Mouse (Mus musculus) intestine, embryonic 15.5 days (tissue): ENCODE measurements around the gene Slfn1. TPM values are rescaled to one million over a fixed set of nuclear protein-coding genes. Genes with fewer than 3 reads are reported as not detected.

ENCODE experiments used
- ATAC-seq: fragments of 200-750 bp; cut with Nextera tagmentation; 2 replicates; pipeline ENCODE4 v1.8.0; 2017; ENCODE audit warnings: moderate TSS enrichment, moderate library complexity
- H3K27ac ChIP-seq: fragments of 300-500 bp; sonication (generic); 2 replicates; pipeline ENCODE4 v1.5.1; 2015; ENCODE audit warnings: mild to moderate bottlenecking, inconsistent platforms
- H3K27me3 ChIP-seq: fragments of 300-500 bp; sonication (generic); replicated peaks from 2 replicates; pipeline ENCODE4 v1.6.1; 2015; ENCODE audit warnings: inconsistent platforms
- H3K36me3 ChIP-seq: fragments of 300-500 bp; sonication (generic); 2 replicates; pipeline ENCODE4 v1.6.1; 2015; ENCODE audit warnings: inconsistent platforms
- H3K4me1 ChIP-seq: fragments of 300-500 bp; sonication (generic); replicated peaks from 2 replicates; pipeline ENCODE4 v1.6.1; 2015; ENCODE audit warnings: inconsistent platforms
- H3K4me2 ChIP-seq: fragments of 300-500 bp; sonication (generic); replicated peaks from 2 replicates; pipeline ENCODE4 v1.6.1; 2015; ENCODE audit warnings: mild to moderate bottlenecking, inconsistent platforms
- H3K4me3 ChIP-seq: fragments of 300-500 bp; sonication (generic); replicated peaks from 2 replicates; pipeline ENCODE4 v1.5.1; 2015; ENCODE audit warnings: inconsistent platforms
- H3K9ac ChIP-seq: fragments of 300-500 bp; sonication (generic); 2 replicates; pipeline ENCODE4 v1.6.1; 2015; ENCODE audit warnings: inconsistent platforms
- H3K9me3 ChIP-seq: fragments of 300-500 bp; sonication (generic); 2 replicates; pipeline ENCODE4 v1.6.1; 2016; ENCODE audit warnings: inconsistent platforms
- WGBS: fragments of 180-500 bp; shearing (Covaris S2); methylation state at CpG from one replicate; pipeline ENCODE4 v1.1.7; 2015; 5-methylcytosine and 5-hydroxymethylcytosine counted together
- polyA plus RNA-seq: library from polyadenylated mRNA; unstranded; fragments of >200 nt; fragmentation: Nextera tagmentation; extraction: Ambion mirVana; gene quantifications from 2 replicates; pipeline ENCODE4 v1.2.1, GENCODE M21; 2015

Slfn1 gene
- polyA plus RNA-seq: 0.49 and 0.66 TPM in 2 replicates

DNA sequence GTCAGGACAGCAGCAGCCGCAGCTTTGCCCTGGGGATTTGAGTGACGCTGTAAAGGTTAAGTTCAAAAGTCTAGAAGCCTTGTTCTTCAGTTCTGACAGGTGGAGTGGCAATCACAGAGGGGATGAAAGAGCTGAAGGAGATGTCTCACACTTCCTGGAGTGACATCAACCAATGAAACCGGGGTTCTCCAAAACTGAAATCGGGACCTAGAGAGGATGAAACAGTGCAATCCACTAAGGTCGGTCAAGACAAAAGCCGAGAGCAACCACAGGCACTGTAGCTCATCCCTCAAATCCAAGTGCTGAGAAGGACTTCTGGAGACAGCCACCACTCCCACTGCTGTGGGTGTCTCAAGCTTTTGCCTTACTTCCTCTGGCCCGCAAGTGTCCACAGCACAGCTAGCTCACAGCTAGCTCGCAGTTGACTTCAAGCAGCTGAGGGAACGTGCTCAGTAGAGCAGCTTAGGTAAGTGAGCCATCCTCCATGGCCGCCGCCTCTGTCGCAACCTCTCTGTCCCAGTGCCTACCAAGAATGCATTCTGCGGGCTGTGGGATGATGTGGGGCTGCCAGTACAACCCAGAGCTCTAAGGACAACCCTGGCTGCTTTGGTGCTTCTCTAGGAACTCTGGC is at the start of gene Slfn1:
TSS of gene Slfn1 (plus strand) at position 253 of the 631 bp plus-strand sequence.
- H3K9me3 ChIP-seq: no peaks in the 10 kb centered on the region
- H3K36me3 ChIP-seq: no peaks in the 10 kb centered on the region
- no peak for ATAC-seq
- H3K27me3 ChIP-seq: no peaks in the 10 kb centered on the region
- H3K4me1 ChIP-seq: no peaks in the 10 kb centered on the region
- H3K4me3 ChIP-seq: no peak within 1 kb of the TSS
- WGBS: 86% methylated on average over 13 of the region's 13 CpGs
- no peak within 1 kb of the TSS for H3K4me2 ChIP-seq
- H3K9ac ChIP-seq: no peak within 1 kb of the TSS
- no peak within 1 kb of the TSS for H3K27ac ChIP-seq

DNA sequence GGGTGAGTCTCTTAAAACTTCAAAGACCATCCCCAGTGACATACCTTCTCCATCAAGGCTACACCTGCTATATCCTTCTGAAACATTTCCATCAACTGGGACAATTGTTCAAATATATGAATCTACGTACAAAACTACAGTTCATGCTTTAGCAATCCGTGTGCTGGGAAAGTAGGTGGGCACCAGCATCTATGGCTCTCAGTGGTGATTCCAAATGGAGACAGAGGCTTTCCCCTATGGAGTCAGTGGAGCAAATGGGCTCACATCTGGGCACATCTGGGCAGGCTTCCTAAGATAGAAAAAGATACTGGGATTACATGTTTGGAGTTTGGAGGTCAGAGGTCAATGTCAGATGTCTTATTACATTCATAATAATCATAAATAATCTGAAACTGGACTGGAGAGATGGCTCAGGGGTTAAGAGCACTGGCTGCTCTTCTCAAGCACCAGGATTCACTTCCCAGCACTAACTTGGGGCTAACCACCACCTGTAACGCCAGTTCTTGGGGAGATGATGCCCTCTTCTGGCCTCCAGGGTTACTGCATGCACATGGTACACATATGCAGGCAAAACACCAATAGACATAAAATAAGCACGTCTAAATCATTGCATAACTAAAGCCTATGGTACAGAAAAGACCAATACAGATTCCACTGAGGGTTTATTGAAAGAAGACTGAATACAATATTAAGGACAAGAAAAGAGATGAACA is 48.5 kb upstream of the Slfn1 start:
- H3K4me1 ChIP-seq: 0 out of 2 replicates have a peak, but pooled peaks cover 2% of the 10 kb centered on the region
- ATAC-seq: no peak
- H3K27me3 ChIP-seq: no peaks in the 10 kb centered on the region
- no peak overlapping the region for H3K4me2 ChIP-seq
- 76% methylated on average over 4 of the region's 4 CpGs for WGBS
- no peak overlapping the region for H3K27ac ChIP-seq
- H3K9ac ChIP-seq: no peak overlapping the region
- H3K9me3 ChIP-seq: 0 out of 2 replicates have a peak, but pooled peaks cover 3% of the 10 kb centered on the region
- H3K4me3 ChIP-seq: no peak overlapping the region
- no peaks in the 10 kb centered on the region for H3K36me3 ChIP-seq

DNA sequence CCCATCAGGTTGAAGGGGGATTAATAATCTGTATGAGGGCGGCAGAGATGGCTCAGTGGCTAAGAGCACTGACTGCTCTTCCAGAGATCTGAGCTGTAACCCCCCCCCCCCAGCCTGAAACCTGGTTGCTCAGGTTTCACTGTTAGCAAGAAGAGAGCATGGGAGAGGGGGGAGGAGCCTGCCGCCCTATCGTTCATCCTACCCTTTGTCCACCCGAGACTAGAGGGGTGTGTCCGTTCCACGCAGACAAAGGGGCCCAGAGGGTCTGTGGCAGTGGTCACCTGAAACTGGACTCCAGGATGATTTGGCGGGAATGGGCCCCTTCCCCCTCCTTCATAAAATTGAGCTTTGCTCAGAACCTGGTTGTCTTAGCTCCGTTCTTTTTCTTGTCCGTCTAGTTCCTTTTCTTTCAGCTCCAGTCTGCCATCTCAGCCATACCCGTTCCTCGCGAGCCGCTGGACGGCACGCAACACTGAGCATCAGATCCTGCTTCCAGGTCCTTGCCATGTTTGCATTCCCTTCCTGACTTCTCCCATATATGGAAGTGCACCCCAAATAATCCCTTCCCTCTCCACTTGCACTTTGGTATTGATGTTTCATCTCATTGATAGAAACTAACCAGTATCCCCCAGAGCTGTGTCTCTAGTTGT is 46.2 kb upstream of the Slfn1 start:
- H3K27me3 ChIP-seq: no peaks in the 10 kb centered on the region
- H3K36me3 ChIP-seq: no peaks in the 10 kb centered on the region
- H3K4me3 ChIP-seq: no peak overlapping the region
- no peak for ATAC-seq
- 83% methylated on average over 15 of the region's 15 CpGs for WGBS
- no peak overlapping the region for H3K4me2 ChIP-seq
- no peaks in the 10 kb centered on the region for H3K4me1 ChIP-seq
- 0 out of 2 replicates have a peak, but pooled peaks cover 3% of the 10 kb centered on the region for H3K9me3 ChIP-seq
- H3K9ac ChIP-seq: no peak overlapping the region
- H3K27ac ChIP-seq: no peak overlapping the region

DNA sequence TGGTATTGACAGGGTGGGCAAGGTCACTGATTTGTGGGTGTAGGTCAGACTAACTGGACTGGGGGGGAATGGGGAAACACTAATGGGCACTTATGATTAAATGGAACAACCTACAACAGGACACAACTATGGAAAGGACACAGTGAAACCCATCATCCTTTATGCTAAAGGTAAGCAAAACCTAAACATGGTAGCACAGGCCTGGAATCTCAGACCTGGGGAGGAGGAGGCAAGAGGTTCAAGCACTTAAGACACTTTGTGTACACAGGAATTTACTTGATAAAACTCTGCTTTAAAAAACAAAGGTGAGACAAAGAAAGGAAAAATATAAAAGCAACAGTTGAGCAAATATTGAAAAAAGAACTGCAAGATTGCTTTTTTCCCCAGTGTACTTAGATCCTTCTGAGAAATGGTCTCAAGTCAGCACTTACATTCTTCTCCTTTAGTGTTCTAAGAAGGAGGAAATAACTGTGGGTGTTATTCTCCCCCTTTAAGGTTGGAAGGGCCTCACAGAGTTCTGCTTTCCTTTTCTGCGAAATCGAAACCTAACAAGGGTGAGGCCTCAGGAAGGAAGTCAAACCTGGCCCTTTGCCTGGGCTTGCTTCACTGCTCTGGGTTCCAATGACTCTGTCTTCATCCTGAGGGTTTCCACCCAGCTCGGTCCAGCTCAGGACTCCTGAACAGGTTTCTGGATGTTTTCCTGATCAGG is 38.8 kb upstream of the Slfn1 start:
- Histone ChIP-seq H3K27ac (peak overlapping the region; percentile 38; the same call in 1 of the 2 replicates), H3K36me3 (no peaks in the 10 kb centered on the region), H3K4me1 (no peaks in the 10 kb centered on the region), H3K9me3 (no peaks in the 10 kb centered on the region), H3K4me3 (no peak overlapping the region), H3K9ac (no peak overlapping the region), H3K4me2 (no peak overlapping the region), H3K27me3 (no peaks in the 10 kb centered on the region)
- WGBS: 42% methylated on average over 3 of the region's 3 CpGs
- peak; percentile 93 for ATAC-seq

DNA sequence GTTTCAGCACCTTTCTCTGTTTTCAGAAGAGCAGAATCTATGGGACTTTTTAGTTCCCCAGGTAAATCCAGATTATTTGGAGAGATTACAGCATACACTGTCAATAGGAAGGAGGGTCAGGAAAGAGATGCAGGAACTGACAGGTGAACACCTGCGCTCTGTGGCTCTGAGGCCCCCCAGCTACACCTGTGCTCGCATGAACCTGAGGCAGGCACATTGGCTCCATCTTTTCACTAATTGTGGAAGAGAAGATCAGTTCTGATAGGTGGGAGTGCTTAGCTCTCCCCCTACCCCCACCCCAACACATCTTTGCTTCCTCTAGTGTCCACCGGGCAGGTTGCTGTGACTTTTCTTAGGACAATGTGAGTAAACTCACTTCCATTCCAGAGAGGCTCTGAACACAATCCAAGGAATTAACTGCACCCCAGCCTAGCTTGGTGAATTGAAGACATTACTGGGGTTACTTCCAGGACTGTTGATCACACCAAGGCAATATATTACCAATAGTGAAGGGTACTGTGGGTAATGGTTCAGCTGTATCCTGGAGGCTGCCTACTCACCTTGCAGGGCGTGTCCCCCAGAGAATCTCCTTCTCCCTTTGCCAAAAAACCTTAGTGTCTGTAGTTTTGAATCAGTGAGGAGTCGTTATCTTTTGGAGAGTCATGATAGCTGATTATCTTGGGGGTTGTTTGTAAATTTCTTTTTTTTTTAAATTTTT is 38.1 kb upstream of the Slfn1 start:
- no peak overlapping the region for H3K9ac ChIP-seq
- no peaks in the 10 kb centered on the region for H3K27me3 ChIP-seq
- ATAC-seq: peak; percentile 55; the same call in 1 of the 2 replicates
- no peaks in the 10 kb centered on the region for H3K36me3 ChIP-seq
- H3K27ac ChIP-seq: peak overlapping the region; percentile 38; the same call in 1 of the 2 replicates
- WGBS: 79% methylated on average over 5 of the region's 5 CpGs
- H3K4me3 ChIP-seq: no peak overlapping the region
- no peak overlapping the region for H3K4me2 ChIP-seq
- no peaks in the 10 kb centered on the region for H3K9me3 ChIP-seq
- no peaks in the 10 kb centered on the region for H3K4me1 ChIP-seq

DNA sequence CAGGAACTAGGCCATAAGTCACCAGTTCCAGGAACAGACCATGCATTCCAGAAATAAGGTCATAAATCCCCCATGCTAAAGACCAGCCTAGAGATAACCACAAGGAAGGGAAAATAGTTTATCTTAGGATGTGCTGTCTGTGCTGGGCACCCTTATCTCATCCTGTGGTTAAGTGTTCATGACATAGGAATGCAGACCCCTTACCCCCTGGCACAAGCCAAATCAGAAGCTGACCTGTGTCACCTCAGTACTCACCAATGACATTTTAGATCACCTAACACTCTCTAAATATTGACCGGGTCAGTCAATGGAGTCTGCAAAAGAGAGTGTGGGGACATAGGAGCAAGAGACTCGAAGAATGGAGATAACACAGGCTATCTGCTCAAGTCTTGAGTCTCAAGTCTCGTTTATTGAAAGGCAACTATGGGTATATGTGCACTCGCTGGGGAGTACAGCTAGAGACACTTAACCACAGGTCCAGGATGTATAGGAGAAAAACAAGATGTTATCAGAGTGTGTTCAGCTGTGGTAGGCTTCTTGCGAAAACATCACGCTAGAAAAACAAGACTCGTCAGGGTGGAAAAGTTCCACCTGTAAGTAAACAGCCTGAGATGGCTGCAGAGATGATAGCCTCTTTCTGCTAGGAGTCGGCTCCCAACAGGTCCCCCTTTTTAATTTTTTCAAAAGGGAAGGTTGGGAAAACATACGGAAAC is 37.0 kb upstream of the Slfn1 start:
- no peak overlapping the region for H3K27ac ChIP-seq
- H3K36me3 ChIP-seq: no peaks in the 10 kb centered on the region
- 58% methylated on average over 9 of the region's 9 CpGs for WGBS
- H3K27me3 ChIP-seq: no peaks in the 10 kb centered on the region
- no peak overlapping the region for H3K4me2 ChIP-seq
- no peak overlapping the region for H3K9ac ChIP-seq
- peak; percentile 69; the same call in 1 of the 2 replicates for ATAC-seq
- H3K9me3 ChIP-seq: no peaks in the 10 kb centered on the region
- H3K4me1 ChIP-seq: no peaks in the 10 kb centered on the region
- no peak overlapping the region for H3K4me3 ChIP-seq

DNA sequence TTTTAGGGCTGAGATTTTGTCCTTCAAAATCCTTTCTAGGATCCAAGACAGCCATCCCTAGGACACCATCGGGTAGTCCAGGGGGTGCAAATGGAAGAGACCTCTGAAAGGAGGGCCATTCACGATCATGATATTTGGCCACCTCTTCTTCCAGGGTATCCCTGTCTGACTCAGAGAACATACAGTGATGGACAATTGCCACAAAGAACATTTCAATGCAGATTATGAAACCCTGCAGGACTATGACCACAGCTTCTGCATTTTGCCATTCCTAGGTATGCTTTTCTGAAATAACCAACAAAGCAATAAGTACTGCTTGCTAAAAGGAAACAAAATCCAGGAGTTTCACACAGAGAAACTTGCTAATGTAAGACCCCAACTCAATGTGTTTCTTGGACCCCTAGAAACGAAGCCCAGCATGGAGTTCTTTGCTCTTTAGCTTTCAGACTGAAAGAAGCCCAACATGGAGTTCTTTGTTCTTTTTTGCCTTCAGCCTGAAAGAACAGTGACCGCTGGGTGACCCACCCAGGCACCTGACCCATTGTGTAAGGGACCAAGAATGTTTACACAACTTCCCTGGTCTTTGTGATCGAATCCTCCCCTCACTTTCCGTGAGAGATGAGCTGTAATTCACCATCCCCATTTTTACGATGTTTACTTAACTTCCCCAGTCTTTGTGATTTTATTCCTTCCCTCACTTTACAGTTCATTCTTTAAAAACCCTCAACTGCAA is 33.7 kb upstream of the Slfn1 start:
- H3K9me3 ChIP-seq: no peaks in the 10 kb centered on the region
- H3K27ac ChIP-seq: no peak overlapping the region
- H3K27me3 ChIP-seq: no peaks in the 10 kb centered on the region
- H3K36me3 ChIP-seq: no peaks in the 10 kb centered on the region
- no peak overlapping the region for H3K4me3 ChIP-seq
- no peak for ATAC-seq
- WGBS: 57% methylated on average over 7 of the region's 7 CpGs
- H3K4me1 ChIP-seq: no peaks in the 10 kb centered on the region
- H3K4me2 ChIP-seq: no peak overlapping the region
- no peak overlapping the region for H3K9ac ChIP-seq

DNA sequence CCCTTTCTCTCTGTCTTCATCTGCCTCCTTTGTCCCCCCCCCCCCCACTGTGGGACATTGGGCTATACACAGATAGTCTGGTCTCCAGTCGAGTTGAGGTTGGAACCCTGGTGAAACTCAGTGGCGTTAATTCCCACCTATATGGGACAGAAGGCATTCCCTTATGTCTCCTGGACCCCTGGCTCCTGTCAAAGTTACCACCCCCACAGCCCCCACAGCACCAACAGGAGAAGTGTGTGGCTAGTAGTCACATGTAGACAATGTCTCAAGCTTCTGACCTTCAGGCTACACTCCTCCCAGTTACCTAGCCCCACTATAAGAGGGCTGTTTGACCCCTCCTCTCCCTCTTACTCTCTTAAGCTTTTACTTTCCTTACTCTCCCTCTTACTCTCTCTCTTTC is 32.5 kb upstream of the Slfn1 start:
- Histone ChIP-seq H3K9ac (no peak overlapping the region), H3K4me2 (no peak overlapping the region), H3K27me3 (no peaks in the 10 kb centered on the region), H3K4me3 (no peak overlapping the region), H3K4me1 (no peaks in the 10 kb centered on the region), H3K27ac (no peak overlapping the region), H3K9me3 (no peaks in the 10 kb centered on the region), H3K36me3 (no peaks in the 10 kb centered on the region)
- WGBS: 92% methylated on average over 2 of the region's 2 CpGs
- ATAC-seq: no peak

DNA sequence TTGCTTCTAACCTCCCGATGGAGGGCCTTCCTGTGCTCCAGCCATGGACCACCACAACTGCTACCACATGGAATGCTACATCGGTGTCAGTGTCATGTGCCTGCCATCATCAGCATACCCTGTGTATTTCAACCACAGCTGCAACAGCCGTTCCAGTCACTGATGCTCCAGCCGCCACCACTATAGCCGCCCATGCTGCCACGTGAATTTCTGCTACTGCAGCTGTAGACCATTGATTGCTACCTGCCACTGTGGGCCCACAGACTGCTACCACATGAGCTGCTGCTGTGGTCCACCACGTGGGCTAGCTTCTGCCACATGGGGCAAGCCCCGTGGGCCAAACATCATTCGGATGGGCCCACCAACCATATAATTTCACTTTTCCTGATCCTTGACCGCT is 31.9 kb upstream of the Slfn1 start:
- Histone ChIP-seq H3K4me1 (no peaks in the 10 kb centered on the region), H3K27me3 (no peaks in the 10 kb centered on the region), H3K27ac (no peak overlapping the region), H3K4me2 (no peak overlapping the region), H3K9ac (no peak overlapping the region), H3K4me3 (no peak overlapping the region), H3K36me3 (no peaks in the 10 kb centered on the region), H3K9me3 (no peaks in the 10 kb centered on the region)
- WGBS: 88% methylated on average over 10 of the region's 10 CpGs
- ATAC-seq: no peak

DNA sequence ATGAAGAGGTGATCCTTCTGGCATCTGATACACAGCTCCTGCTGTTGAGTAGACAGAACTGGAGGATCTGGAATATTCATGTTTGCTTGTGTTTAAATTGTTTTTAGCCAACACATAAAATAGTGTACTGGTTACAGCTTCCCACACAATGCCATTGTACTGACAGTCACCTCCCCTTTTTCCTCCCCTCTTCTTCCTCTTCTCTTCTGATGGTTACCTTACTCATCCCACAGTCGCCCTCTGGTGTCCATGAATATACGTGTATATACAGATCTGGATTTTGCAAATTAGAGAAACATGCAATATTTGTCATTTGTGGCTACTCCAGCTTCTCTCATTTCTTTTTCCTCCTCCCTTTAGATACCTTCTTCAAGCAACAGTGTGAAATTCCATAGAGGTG is 1.5 kb upstream of the Slfn1 start:
- Histone ChIP-seq H3K9me3 (no peaks in the 10 kb centered on the region), H3K36me3 (no peaks in the 10 kb centered on the region), H3K9ac (no peak overlapping the region), H3K27me3 (no peaks in the 10 kb centered on the region), H3K4me2 (no peak overlapping the region), H3K27ac (no peak overlapping the region), H3K4me3 (no peak overlapping the region), H3K4me1 (no peaks in the 10 kb centered on the region)
- no peak for ATAC-seq
- WGBS: 43% methylated on average over 2 of the region's 2 CpGs

DNA sequence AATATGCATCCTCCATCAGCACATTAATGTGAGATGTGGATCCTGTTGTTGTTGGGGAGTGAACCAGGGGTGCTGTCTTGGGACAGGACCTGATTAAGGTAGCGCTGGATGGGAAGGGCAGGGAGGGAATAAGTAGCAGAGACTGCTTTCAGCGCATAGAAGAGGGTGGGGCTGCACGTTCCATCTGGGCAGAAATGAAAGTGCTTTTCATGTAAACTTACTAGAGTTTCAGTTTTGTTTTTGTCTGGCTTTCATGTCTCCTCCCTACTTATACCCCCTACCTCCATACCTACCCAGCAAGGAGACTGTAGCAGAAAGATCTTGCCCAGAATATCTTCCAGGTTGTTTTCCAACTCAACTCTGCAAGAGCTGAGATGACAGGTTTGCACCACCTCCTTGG is 1.4 kb downstream of the Slfn1 start:
- 36% methylated on average over 3 of the region's 3 CpGs for WGBS
- Histone ChIP-seq H3K4me1 (no peaks in the 10 kb centered on the region), H3K9me3 (no peaks in the 10 kb centered on the region), H3K36me3 (no peaks in the 10 kb centered on the region), H3K27me3 (no peaks in the 10 kb centered on the region), H3K9ac (no peak overlapping the region), H3K4me2 (no peak overlapping the region), H3K27ac (no peak overlapping the region), H3K4me3 (no peak overlapping the region)
- ATAC-seq: no peak
